Mouse (Mus musculus) midbrain, embryonic 10.5 days (tissue): Measurements from ENCODE around the gene St6galnac3. TPM values are rescaled to one million over a fixed set of nuclear protein-coding genes. Genes with fewer than 3 reads are reported as not detected.

Experiments
- DNase-seq: peaks from one replicate; pipeline ENCODE4 v3.0.0-alpha.2; 2017; ENCODE audit warnings: low spot score
- H3K27ac ChIP-seq: fragments of 300-500 bp; sonication (generic); replicated peaks from 2 replicates; pipeline ENCODE4 v1.5.1; 2016; ENCODE audit warnings: mild to moderate bottlenecking
- H3K27me3 ChIP-seq: fragments of 300-500 bp; sonication (generic); 2 replicates; pipeline ENCODE4 v1.6.1; 2016; ENCODE audit warnings: low read depth, mild to moderate bottlenecking; ENCODE audit not compliant: poor library complexity, severe bottlenecking
- H3K36me3 ChIP-seq: fragments of 300-500 bp; sonication (generic); 2 replicates; pipeline ENCODE4 v1.6.1; 2016; ENCODE audit warnings: mild to moderate bottlenecking, moderate library complexity
- H3K4me1 ChIP-seq: fragments of 300-500 bp; sonication (generic); 2 replicates; pipeline ENCODE4 v1.6.1; 2016
- H3K4me3 ChIP-seq: fragments of 300-500 bp; sonication (generic); 2 replicates; pipeline ENCODE4 v1.5.1; 2016; ENCODE audit warnings: mild to moderate bottlenecking, moderate library complexity
- H3K9me3 ChIP-seq: fragments of 300-500 bp; sonication (generic); replicated peaks from 2 replicates; pipeline ENCODE4 v1.6.1; 2016; ENCODE audit warnings: mild to moderate bottlenecking
- WGBS: fragments of 180-500 bp; shearing (Covaris S2); methylation state at CpG from one replicate; pipeline ENCODE4 v1.1.7; 2016; 5-methylcytosine and 5-hydroxymethylcytosine counted together
- polyA plus RNA-seq: library from polyadenylated mRNA; unstranded; fragments of >200 nt; fragmentation: Nextera tagmentation; extraction: Ambion mirVana; gene quantifications from 2 replicates; pipeline ENCODE4 v1.2.1, GENCODE M21; 2016

St6galnac3 gene
- polyA plus RNA-seq, 1 experiment from 2014 or later, result 33.6 TPM

DNA sequence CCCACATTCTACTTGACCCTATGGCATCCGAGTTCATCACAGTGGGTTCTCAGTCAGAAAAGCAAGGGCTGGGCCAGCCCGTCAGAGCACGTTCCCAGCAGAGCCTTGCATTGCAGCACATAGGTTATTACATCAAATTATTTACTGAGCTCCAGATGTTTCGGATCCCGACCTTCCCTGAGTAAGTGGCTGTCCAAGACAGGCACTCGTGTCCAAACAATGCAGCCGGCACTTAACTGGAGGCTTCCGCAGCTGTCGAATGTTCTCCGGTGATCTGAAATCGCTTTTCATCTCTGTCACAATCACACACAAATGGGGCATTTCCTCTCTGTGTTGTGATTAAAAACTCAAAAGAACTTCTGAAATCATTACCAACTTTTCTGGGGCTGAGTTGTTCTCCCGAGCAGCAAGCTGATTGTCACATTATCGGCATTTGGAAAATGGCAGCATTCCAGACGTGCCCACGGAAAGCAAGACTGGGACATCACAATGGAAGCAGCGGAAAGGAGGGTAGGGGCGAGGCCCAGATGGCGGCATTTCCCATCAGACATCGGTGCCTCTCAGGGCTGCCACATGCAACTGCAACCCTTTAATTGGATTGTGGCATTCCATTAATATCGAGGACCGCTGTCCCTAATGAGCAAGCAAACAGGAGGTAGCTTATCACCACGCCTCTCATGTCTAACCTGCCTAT, 428.5 kb downstream of the St6galnac3 start:
- Histone ChIP-seq H3K4me3 (no peak overlapping the region), H3K9me3 (no peaks in the 10 kb centered on the region), H3K4me1 (peaks cover 4% of the 10 kb centered on the region; the same call in 1 of the 2 replicates), H3K36me3 (no peaks in the 10 kb centered on the region), H3K27me3 (no peaks in the 10 kb centered on the region), H3K27ac (no peak overlapping the region)
- 86% methylated on average over 22 of the region's 22 CpGs for WGBS
- no peak for DNase-seq

DNA sequence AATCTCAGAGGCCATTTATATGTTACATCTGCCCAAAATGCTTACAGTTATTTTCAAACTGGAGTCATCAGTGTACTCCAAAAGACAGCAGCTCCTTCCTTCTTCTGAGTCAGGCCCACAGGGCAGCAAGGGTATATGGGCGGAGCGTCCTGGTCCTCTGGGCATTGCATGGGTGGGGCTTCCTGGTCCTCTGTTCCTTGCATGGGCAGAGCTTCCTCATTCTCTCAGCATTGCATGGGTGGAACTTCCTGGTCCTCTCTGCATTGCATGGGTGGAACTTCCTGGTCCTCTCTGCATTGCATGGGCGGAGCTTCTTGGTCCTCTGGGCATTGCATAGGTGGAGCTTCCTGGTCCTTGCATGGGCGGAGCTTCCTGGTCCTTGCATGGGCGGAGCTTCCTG, 432.1 kb downstream of the St6galnac3 start:
- DNase-seq, result no peak
- no peak overlapping the region for H3K4me3 ChIP-seq
- no peaks in the 10 kb centered on the region for H3K27me3 ChIP-seq
- 93% methylated on average over 5 of the region's 5 CpGs for WGBS
- no peaks in the 10 kb centered on the region for H3K9me3 ChIP-seq
- peaks cover 12% of the 10 kb centered on the region; the same call in 1 of the 2 replicates for H3K4me1 ChIP-seq
- no peaks in the 10 kb centered on the region for H3K36me3 ChIP-seq
- H3K27ac ChIP-seq, result no peak overlapping the region

DNA sequence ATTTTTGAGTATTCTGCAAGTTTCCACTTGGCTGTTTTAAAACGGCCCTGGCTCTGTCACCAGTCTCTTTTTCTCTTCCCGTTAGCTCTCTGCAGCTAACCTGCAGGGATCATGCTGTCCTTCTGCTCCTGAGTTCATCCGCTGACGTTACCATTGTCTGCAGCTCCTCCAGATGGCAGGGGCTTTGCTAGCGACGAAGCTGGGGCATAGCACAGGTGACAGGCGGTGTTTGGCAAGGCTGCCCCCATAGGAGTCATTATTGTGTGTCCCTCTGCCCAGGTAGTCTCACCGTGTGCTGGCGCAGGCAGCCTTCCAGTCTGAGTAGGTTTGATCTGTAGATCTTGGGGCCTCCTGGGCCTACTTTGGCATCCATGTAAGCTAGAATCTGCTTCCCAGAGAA, 432.6 kb downstream of the St6galnac3 start:
- 80% methylated on average over 9 of the region's 9 CpGs for WGBS

DNA sequence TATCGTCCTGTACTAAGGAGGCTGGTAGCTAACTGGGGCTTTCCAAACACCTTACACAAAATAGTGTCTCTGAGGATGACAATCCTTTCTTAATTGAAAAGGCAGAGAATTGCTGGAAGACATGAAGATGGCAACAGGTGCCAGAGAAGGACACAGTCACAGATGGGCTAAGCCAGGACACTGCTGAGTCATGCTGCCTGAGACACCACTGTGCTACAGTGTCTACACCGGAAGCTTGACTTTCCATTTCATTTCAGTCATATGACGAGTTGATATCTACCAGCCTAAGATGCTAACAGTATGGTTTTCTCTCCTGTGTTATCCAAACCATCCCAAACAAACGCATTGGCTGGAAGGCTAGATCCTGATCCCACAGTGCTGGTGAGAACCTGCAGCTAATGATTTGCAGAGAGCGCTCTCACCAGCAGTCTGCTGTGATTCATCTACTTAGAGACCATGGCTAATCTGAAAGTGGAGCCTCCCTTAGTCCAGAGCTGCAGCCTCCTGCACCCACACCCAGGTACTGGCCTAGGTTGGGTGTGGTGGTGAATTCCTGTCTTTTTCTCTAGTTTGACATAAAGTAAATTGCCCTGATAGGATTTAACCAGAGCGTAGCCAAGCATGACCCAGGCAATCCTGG, 433.4 kb downstream of the St6galnac3 start:
- Histone ChIP-seq H3K36me3 (no peaks in the 10 kb centered on the region), H3K27me3 (no peaks in the 10 kb centered on the region), H3K9me3 (no peaks in the 10 kb centered on the region), H3K4me3 (no peak overlapping the region), H3K27ac (no peak overlapping the region), H3K4me1 (peaks cover 12% of the 10 kb centered on the region; the same call in 1 of the 2 replicates)
- DNase-seq, result no peak
- WGBS, result 75% methylated on average over 6 of the region's 6 CpGs

More for the DNA sequence above, 432.6 kb downstream of the St6galnac3 start:
- H3K27ac ChIP-seq, result no peak overlapping the region
- H3K36me3 ChIP-seq, result no peaks in the 10 kb centered on the region
- H3K4me3 ChIP-seq, result no peak overlapping the region
- DNase-seq, result no peak
- no peaks in the 10 kb centered on the region for H3K27me3 ChIP-seq
- H3K9me3 ChIP-seq, result no peaks in the 10 kb centered on the region
- H3K4me1 ChIP-seq, result peaks cover 12% of the 10 kb centered on the region; the same call in 1 of the 2 replicates

DNA sequence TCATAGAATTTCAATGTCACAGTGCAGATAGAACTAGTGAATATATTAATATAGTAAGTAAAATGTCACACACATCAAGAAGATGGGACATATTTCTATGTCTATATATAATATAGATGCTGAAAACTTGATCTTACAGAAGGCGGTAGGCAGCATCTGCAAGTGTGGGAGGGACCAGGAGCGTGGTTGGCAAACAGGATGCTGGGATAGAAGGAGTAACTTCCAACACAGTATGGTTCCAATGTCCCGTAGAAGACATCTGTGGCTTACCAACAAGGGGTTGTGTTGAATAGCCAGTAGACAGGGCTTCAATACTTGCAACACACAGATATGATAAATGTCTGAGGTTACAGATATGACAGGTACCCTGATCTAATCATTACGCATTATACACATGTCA, 435.0 kb downstream of the St6galnac3 start:
- H3K27ac ChIP-seq, result no peak overlapping the region
- no peaks in the 10 kb centered on the region for H3K27me3 ChIP-seq
- no peaks in the 10 kb centered on the region for H3K9me3 ChIP-seq
- peaks cover 15% of the 10 kb centered on the region; the same call in 1 of the 2 replicates for H3K4me1 ChIP-seq
- no peak overlapping the region for H3K4me3 ChIP-seq
- no peak for DNase-seq
- 93% methylated on average over 4 of the region's 4 CpGs for WGBS
- no peaks in the 10 kb centered on the region for H3K36me3 ChIP-seq

DNA sequence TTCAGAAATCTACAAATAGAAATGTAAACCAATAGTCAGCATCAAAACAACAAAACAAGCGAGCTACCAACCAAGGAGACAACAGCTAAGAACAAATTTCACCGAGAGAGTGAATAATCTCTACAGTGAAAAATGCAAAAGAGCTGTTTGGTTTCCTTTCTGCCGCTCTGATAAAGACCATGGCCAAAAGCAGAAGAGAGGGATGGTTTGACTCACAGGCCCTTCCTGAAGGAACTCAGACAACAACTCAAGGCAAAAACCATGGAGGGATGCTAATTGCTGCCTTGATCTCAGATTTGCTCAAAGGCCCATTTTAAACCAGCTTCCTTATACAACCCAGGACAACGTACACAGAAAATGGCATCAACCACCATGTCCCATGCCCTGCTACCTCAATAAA, 437.4 kb downstream of the St6galnac3 start:
- Histone ChIP-seq H3K9me3 (no peaks in the 10 kb centered on the region), H3K27ac (no peak overlapping the region), H3K36me3 (no peaks in the 10 kb centered on the region), H3K4me3 (no peak overlapping the region), H3K4me1 (peaks cover 24% of the 10 kb centered on the region; the same call in 1 of the 2 replicates), H3K27me3 (no peaks in the 10 kb centered on the region)
- WGBS, result 95% methylated on average over 4 of the region's 4 CpGs
- DNase-seq, result no peak

DNA sequence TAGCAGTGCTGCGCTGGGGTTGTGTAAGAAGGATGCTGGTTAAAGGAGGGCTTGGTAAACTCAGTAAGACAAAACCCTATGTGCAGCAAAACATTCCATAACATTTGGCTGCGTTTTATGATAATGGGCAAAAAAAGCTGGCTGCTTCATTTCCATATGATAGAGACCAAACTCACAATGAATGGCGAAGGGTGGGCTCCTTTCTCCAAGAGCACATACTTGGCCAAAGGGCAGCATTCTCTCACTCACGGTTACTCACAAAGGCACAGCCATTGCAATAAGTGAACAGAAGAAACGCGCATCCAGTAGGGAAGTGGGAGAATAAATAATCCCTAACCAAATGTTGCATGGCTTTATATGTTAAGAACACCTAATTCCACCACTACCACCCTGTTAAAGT, 437.9 kb downstream of the St6galnac3 start:
- Histone ChIP-seq H3K9me3 (no peaks in the 10 kb centered on the region), H3K27ac (no peak overlapping the region), H3K4me1 (peaks cover 26% of the 10 kb centered on the region; the same call in 1 of the 2 replicates), H3K4me3 (no peak overlapping the region), H3K27me3 (no peaks in the 10 kb centered on the region), H3K36me3 (no peaks in the 10 kb centered on the region)
- no peak for DNase-seq
- 82% methylated on average over 6 of the region's 6 CpGs for WGBS

DNA sequence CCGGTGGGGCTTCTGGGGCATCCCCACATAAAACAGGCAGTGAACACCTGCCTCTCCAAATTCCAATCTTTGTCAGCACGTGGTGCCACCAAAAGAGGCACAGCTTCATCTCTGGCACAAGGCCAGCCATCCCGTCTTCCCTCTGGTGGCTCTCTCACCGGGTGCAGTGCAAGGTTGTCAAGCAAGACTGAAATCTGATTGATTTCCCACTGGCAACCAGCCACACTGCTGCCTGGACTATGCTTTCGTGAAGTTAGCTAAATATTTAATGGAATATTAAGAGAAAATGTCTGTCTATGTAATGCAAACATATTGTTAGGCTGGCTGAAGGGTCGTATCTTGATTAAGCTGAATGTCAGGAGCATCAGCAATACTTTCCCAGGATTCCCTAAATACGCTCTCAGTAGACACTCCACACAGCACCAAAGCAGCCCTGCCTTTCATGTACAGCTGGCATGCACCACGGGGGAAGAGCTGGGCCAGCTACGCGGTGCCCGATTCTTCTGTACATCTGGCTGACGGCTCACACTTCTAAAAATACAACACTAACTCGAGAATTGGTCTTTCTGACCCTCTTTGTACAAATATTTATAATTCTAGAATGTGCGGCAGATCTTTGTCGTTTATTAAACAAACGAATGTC, 442.7 kb downstream of the St6galnac3 start:
- peaks cover 3% of the 10 kb centered on the region; the same call in 1 of the 2 replicates for H3K27me3 ChIP-seq
- H3K4me1 ChIP-seq, result peaks cover 35% of the 10 kb centered on the region
- H3K9me3 ChIP-seq, result no peaks in the 10 kb centered on the region
- DNase-seq, result no peak
- H3K36me3 ChIP-seq, result no peaks in the 10 kb centered on the region
- 91% methylated on average over 16 of the region's 16 CpGs for WGBS
- H3K4me3 ChIP-seq, result no peak overlapping the region
- H3K27ac ChIP-seq, result no peak overlapping the region

DNA sequence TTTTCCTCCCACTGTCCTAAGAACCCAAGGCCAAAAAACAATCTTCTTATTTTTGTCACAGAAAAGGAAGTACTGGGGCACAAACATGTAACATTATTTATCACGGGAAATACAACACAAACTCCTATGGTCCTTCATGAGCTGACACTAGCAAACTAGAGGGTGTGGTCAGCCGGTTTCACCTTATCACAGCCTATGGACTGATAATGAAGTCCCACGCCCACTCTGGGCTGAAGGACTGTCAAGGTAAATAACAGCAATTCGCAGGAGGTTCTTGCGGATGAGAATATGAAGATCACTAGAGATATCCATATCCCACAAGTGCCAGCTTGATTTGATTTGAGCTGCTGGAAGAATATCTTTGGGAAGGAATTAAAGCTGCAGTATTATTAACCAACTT, 446.7 kb downstream of the St6galnac3 start:
- H3K36me3 ChIP-seq, result 0 out of 2 replicates have a peak, but pooled peaks cover 5% of the 10 kb centered on the region
- DNase-seq, result no peak
- peaks cover 3% of the 10 kb centered on the region; the same call in 1 of the 2 replicates for H3K27me3 ChIP-seq
- H3K27ac ChIP-seq, result peak overlapping the region; percentile 72; the same call in 1 of the 2 replicates
- H3K4me3 ChIP-seq, result no peak overlapping the region
- H3K9me3 ChIP-seq, result peaks cover 11% of the 10 kb centered on the region
- H3K4me1 ChIP-seq, result peaks cover 43% of the 10 kb centered on the region
- 88% methylated on average over 5 of the region's 5 CpGs for WGBS

DNA sequence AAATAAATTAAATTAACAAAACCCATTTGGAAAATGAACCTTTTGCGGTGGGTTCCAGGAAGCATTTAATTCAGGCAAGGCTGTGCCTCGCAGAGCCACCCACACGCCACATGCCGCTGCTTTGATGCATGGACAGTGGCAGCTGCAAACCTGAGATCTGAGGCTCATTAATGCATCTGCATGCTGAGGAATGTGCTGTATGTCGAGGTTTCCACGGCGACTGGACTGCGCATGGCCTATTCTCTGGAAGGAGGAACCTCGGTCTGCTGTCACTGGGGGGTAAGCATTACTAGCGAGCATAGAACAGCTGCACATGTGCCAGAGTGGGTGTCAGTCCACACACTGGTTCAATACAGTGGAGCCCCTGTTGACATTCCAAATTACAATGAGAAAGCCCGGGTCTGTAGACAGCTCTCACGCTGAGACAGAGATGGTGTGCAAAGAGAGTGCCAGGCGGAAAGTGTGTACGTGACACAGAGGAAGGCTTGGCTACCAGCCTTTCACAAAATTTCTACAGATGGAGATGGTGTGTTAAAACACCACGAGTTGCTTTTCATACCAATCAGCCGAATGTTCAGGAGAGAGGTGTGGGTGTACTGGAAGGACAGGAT, 447.5 kb downstream of the St6galnac3 start:
- H3K27me3 ChIP-seq, result peaks cover 3% of the 10 kb centered on the region; the same call in 1 of the 2 replicates
- H3K4me1 ChIP-seq, result peaks cover 35% of the 10 kb centered on the region
- 0 out of 2 replicates have a peak, but pooled peaks cover 5% of the 10 kb centered on the region for H3K36me3 ChIP-seq
- H3K27ac ChIP-seq, result peak overlapping the region; percentile 72
- peaks cover 14% of the 10 kb centered on the region for H3K9me3 ChIP-seq
- DNase-seq, result peak; percentile 72
- peak overlapping the region; percentile 23 for H3K4me3 ChIP-seq
- 44% methylated on average over 16 of the region's 16 CpGs for WGBS

DNA sequence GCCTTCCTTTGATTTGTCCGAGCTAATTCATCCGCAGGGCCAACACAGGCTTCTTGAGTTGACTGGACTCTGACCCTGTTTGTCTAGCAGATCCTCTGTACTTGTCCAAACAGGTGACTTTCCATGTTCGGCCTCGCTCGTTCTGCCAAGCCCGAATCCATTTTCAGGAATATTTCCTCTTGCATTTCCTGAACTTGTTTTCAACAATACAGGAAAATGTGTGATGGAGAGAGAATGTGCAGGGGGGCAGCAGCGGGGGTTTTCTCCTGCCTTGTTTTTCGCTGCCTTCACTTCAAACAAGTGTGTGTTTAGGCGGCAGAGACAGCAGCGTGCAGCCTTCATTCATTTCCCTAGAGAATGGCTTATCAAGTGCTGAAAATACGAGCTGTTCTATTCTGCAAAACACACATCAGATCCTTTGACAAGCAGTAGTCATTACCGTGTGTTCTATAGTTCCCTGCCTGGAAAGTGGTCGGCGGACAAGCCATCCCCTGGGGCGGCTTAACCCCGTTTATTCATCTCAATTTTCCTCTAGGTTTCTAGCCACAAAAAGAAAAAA, 448.1 kb downstream of the St6galnac3 start:
- H3K27ac ChIP-seq, result peak overlapping the region; percentile 72
- H3K9me3 ChIP-seq, result peaks cover 14% of the 10 kb centered on the region
- WGBS, result 54% methylated on average over 16 of the region's 16 CpGs
- DNase-seq, result peak; percentile 19
- peaks cover 34% of the 10 kb centered on the region for H3K4me1 ChIP-seq
- peak overlapping the region; percentile 23 for H3K4me3 ChIP-seq
- H3K36me3 ChIP-seq, result 0 out of 2 replicates have a peak, but pooled peaks cover 5% of the 10 kb centered on the region
- peaks cover 3% of the 10 kb centered on the region; the same call in 1 of the 2 replicates for H3K27me3 ChIP-seq
